Mouse (Mus musculus) brain, embryonic 14.5 days (tissue): ENCODE measurements at regions not wholly inside any gene's neighbourhood (a gene's known extent, or its start where the extent isn't known, plus 50 kb on each side); places are given as distances from the start of the nearest gene placed in this dataset.

Experiments used
- CTCF ChIP-seq: fragments of 200-500 bp; IDR thresholded peaks from 2 replicates; pipeline ENCODE4 v1.5.1; 2012; ENCODE audit warnings: inconsistent platforms, mild to moderate bottlenecking, moderate library complexity, borderline replicate concordance; ENCODE audit not compliant: insufficient read depth, insufficient read length; ENCODE audit errors: extremely low read depth
- POLR2A ChIP-seq: fragments of 200-500 bp; IDR thresholded peaks from 2 replicates; pipeline ENCODE4 v1.6.1; 2012; ENCODE audit warnings: mild to moderate bottlenecking, inconsistent platforms, borderline replicate concordance; ENCODE audit not compliant: poor library complexity, insufficient read depth, insufficient read length, severe bottlenecking; ENCODE audit errors: extremely low read depth

DNA sequence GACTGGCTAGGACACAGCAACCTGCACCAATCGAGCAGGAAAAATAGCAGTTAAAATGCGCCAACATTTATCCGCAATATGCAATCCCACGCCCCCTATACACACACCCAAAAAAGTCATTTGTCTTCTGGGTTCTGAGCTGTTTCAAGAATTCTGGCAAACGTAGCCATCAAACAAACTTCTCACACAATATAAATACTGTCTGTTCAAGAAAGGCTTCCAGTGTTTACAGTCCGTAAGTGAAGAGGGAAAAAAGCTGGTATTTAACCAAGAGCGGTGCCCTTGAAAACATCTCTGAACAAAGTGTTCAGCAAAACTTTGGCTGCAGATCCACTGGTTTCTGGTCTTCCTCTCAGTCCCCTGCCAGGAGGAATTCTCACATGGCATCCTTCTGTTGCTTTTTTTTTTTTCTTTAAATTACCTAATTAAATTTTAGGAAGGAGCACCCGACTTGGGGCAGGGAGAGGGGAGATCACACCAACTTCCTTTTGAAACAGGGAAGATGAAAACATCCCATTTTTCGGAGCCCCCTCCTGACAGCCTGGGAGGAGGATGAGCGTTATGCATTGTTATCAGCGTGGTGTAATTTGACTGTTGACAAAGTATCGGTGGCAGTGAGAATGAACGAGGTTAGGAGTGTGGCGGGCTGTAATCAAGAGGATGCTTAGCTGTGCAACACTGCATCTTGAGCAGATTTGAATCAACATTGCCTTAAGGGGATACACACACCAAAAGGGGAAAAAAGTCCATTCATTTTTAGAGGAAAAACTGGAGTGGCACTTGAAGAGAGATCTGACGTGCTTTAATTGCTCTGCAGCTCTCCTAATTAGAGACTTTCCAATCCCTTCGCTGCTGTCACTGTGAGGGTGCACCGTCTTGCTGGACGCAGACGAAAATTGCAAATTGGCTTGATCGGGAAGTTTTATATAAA is 267.6 kb downstream of the Meis1 start:
- TF ChIP-seq POLR2A: no peak
- TF ChIP-seq CTCF: no peak
